Mouse (Mus musculus): ENCODE measurements around the gene Olfr1198. TPM values are rescaled to one million over a fixed set of nuclear protein-coding genes. Genes with fewer than 3 reads are reported as not detected.

The Olfr1198 gene
- polyA plus RNA-seq (2014; fragmentation: Nextera tagmentation; extraction: Ambion mirVana) = not detected in 2 replicates

GRCm38 (mm10) chr2:88751270-88751669, at the start of gene Olfr1198:
Olfr1198 (minus strand) TSS chr2:88751370.
- H3K36me3 ChIP-seq (ENCODE audit: control insufficient read depth, insufficient read depth, low read length) = no peaks in the 10 kb centered on the region
- H3K9me3 ChIP-seq (ENCODE audit: control insufficient read depth, low read length) = no peaks in the 10 kb centered on the region
- H3K27me3 ChIP-seq (ENCODE audit: control insufficient read depth, insufficient read depth, low read length) = no peaks in the 10 kb centered on the region
- no peak within 1 kb of the TSS for H3K27ac ChIP-seq (ENCODE audit: low read depth, low read length)
- H3K4me2 ChIP-seq (replicated peaks; ENCODE audit: low read depth, low read length) = no peak within 1 kb of the TSS
- H3K4me1 ChIP-seq (replicated peaks; ENCODE audit: control insufficient read depth, insufficient read depth, low read length) = no peaks in the 10 kb centered on the region
- 88% methylated on average over 2 of the region's 2 CpGs for WGBS
- no peak within 1 kb of the TSS for H3K4me3 ChIP-seq (ENCODE audit: low read depth, low read length)
- no peak within 1 kb of the TSS for H3K9ac ChIP-seq (ENCODE audit: low read depth, low read length)
- no peak for DNase-seq (ENCODE audit: low spot score)
- ATAC-seq (ENCODE audit: low FRiP score) = no peak

- ATAC-seq (ENCODE audit: low FRiP score) (no peak), DNase-seq (ENCODE audit: low spot score) (no peak)
- H3K9me3 ChIP-seq (ENCODE audit: control insufficient read depth, low read length) = no peaks in the 10 kb centered on the region
- H3K27me3 ChIP-seq (ENCODE audit: control insufficient read depth, insufficient read depth, low read length) = no peaks in the 10 kb centered on the region
- H3K9ac ChIP-seq (ENCODE audit: low read depth, low read length) = no peak within 1 kb of the TSS
- 90% methylated on average over 6 of the region's 6 CpGs for WGBS
- no peaks in the 10 kb centered on the region for H3K4me1 ChIP-seq (replicated peaks; ENCODE audit: control insufficient read depth, insufficient read depth, low read length)
- H3K27ac ChIP-seq (ENCODE audit: low read depth, low read length) = no peak within 1 kb of the TSS
- no peak within 1 kb of the TSS for H3K4me2 ChIP-seq (replicated peaks; ENCODE audit: low read depth, low read length)
- no peaks in the 10 kb centered on the region for H3K36me3 ChIP-seq (ENCODE audit: control insufficient read depth, insufficient read depth, low read length)
- H3K4me3 ChIP-seq (ENCODE audit: low read depth, low read length) = no peak within 1 kb of the TSS
Measured at GRCm38 (mm10) chr2:88792736-88793135, 41.6 kb upstream of the Olfr1198 start, which contains the start of gene Olfr1201. Olfr1201 (plus strand) TSS chr2:88793036.

- no peaks in the 10 kb centered on the region for H3K9me3 ChIP-seq (ENCODE audit: control insufficient read depth, low read length)
- no peak within 1 kb of the TSS for H3K4me2 ChIP-seq (replicated peaks; ENCODE audit: low read depth, low read length)
- DNase-seq (ENCODE audit: low spot score) (no peak), ATAC-seq (ENCODE audit: low FRiP score) (no peak)
- no peak within 1 kb of the TSS for H3K27ac ChIP-seq (ENCODE audit: low read depth, low read length)
- H3K4me3 ChIP-seq (ENCODE audit: low read depth, low read length) = no peak within 1 kb of the TSS
- no peaks in the 10 kb centered on the region for H3K27me3 ChIP-seq (ENCODE audit: control insufficient read depth, insufficient read depth, low read length)
- H3K36me3 ChIP-seq (ENCODE audit: control insufficient read depth, insufficient read depth, low read length) = no peaks in the 10 kb centered on the region
- H3K4me1 ChIP-seq (replicated peaks; ENCODE audit: control insufficient read depth, insufficient read depth, low read length) = no peaks in the 10 kb centered on the region
- H3K9ac ChIP-seq (ENCODE audit: low read depth, low read length) = no peak within 1 kb of the TSS
- WGBS = 85% methylated on average over 2 of the region's 2 CpGs
Measured at GRCm38 (mm10) chr2:88770388-88770787, 19.2 kb upstream of the Olfr1198 start, which contains the start of gene Olfr1200. Olfr1200 (minus strand) TSS chr2:88770488.

- whole genome bisulfite sequencing = 94% methylated on average over 2 of the region's 2 CpGs
- ATAC-seq (ENCODE audit: low FRiP score) = no peak
- no peaks in the 10 kb centered on the region for H3K4me1 ChIP-seq (replicated peaks; ENCODE audit: control insufficient read depth, insufficient read depth, low read length)
Measured at GRCm38 (mm10) chr2:88760369-88760768, 9.2 kb upstream of the Olfr1198 start, which contains the start of gene Olfr1199. Olfr1199 (minus strand) TSS chr2:88760469.

GRCm38 (mm10) chr2:88743379-88743778, 7.8 kb downstream of the Olfr1198 start:
- no peaks in the 10 kb centered on the region for H3K36me3 ChIP-seq (ENCODE audit: control insufficient read depth, insufficient read depth, low read length)
- no peak overlapping the region for H3K9ac ChIP-seq (ENCODE audit: low read depth, low read length)
- 72% methylated on average over 3 of the region's 3 CpGs for WGBS
- H3K4me2 ChIP-seq (replicated peaks; ENCODE audit: low read depth, low read length) = no peak overlapping the region
- H3K4me3 ChIP-seq (ENCODE audit: low read depth, low read length) = no peak overlapping the region
- no peaks in the 10 kb centered on the region for H3K27me3 ChIP-seq (ENCODE audit: control insufficient read depth, insufficient read depth, low read length)
- no peaks in the 10 kb centered on the region for H3K9me3 ChIP-seq (ENCODE audit: control insufficient read depth, low read length)
- ATAC-seq (ENCODE audit: low FRiP score) (no peak), DNase-seq (ENCODE audit: low spot score) (no peak)
- no peaks in the 10 kb centered on the region for H3K4me1 ChIP-seq (replicated peaks; ENCODE audit: control insufficient read depth, insufficient read depth, low read length)
- no peak overlapping the region for H3K27ac ChIP-seq (ENCODE audit: low read depth, low read length)

More at GRCm38 (mm10) chr2:88760369-88760768, 9.2 kb upstream of the Olfr1198 start, which contains the start of gene Olfr1199:
- H3K27ac ChIP-seq (ENCODE audit: low read depth, low read length) = no peak within 1 kb of the TSS
- no peak for DNase-seq (ENCODE audit: low spot score)
- no peaks in the 10 kb centered on the region for H3K27me3 ChIP-seq (ENCODE audit: control insufficient read depth, insufficient read depth, low read length)
- H3K4me3 ChIP-seq (ENCODE audit: low read depth, low read length) = no peak within 1 kb of the TSS
- H3K4me2 ChIP-seq (replicated peaks; ENCODE audit: low read depth, low read length) = no peak within 1 kb of the TSS
- no peaks in the 10 kb centered on the region for H3K36me3 ChIP-seq (ENCODE audit: control insufficient read depth, insufficient read depth, low read length)
- H3K9ac ChIP-seq (ENCODE audit: low read depth, low read length) = no peak within 1 kb of the TSS
- H3K9me3 ChIP-seq (ENCODE audit: control insufficient read depth, low read length) = no peaks in the 10 kb centered on the region

- 75% methylated on average over 1 of the region's 1 CpGs for WGBS
- DNase-seq (ENCODE audit: low spot score) = no peak
- no peaks in the 10 kb centered on the region for H3K4me1 ChIP-seq (replicated peaks; ENCODE audit: control insufficient read depth, insufficient read depth, low read length)
- no peaks in the 10 kb centered on the region for H3K27me3 ChIP-seq (ENCODE audit: control insufficient read depth, insufficient read depth, low read length)
- no peaks in the 10 kb centered on the region for H3K36me3 ChIP-seq (ENCODE audit: control insufficient read depth, insufficient read depth, low read length)
- H3K9ac ChIP-seq (ENCODE audit: low read depth, low read length) = no peak within 1 kb of the TSS
- ATAC-seq (ENCODE audit: low FRiP score) = no peak
- no peak within 1 kb of the TSS for H3K4me2 ChIP-seq (replicated peaks; ENCODE audit: low read depth, low read length)
- no peak within 1 kb of the TSS for H3K4me3 ChIP-seq (ENCODE audit: low read depth, low read length)
- H3K9me3 ChIP-seq (ENCODE audit: control insufficient read depth, low read length) = no peaks in the 10 kb centered on the region
- H3K27ac ChIP-seq (ENCODE audit: low read depth, low read length) = no peak within 1 kb of the TSS
Measured at GRCm38 (mm10) chr2:88732266-88732665, 18.9 kb downstream of the Olfr1198 start, which contains the start of gene Olfr1197. Olfr1197 (minus strand) TSS chr2:88732366.

- WGBS = 86% methylated on average over 2 of the region's 2 CpGs
- no peaks in the 10 kb centered on the region for H3K9me3 ChIP-seq (ENCODE audit: control insufficient read depth, low read length)
- H3K27ac ChIP-seq (ENCODE audit: low read depth, low read length) = no peak within 1 kb of the TSS
- no peak for DNase-seq (ENCODE audit: low spot score)
- H3K27me3 ChIP-seq (ENCODE audit: control insufficient read depth, insufficient read depth, low read length) = no peaks in the 10 kb centered on the region
- no peaks in the 10 kb centered on the region for H3K4me1 ChIP-seq (replicated peaks; ENCODE audit: control insufficient read depth, insufficient read depth, low read length)
- H3K4me2 ChIP-seq (replicated peaks; ENCODE audit: low read depth, low read length) = no peak within 1 kb of the TSS
- H3K4me3 ChIP-seq (ENCODE audit: low read depth, low read length) = no peak within 1 kb of the TSS
- H3K9ac ChIP-seq (ENCODE audit: low read depth, low read length) = no peak within 1 kb of the TSS
- no peak for ATAC-seq (ENCODE audit: low FRiP score)
- H3K36me3 ChIP-seq (ENCODE audit: control insufficient read depth, insufficient read depth, low read length) = no peaks in the 10 kb centered on the region
Measured at GRCm38 (mm10) chr2:88704497-88704896, 46.7 kb downstream of the Olfr1198 start, which contains the start of gene Olfr1196. Olfr1196 (minus strand) TSS chr2:88704597.

Other genes with a start within 250 kb of the Olfr1198 start
- gene Olfr1186, start 232.8 kb downstream of the Olfr1198 start, polyA plus RNA-seq (2014; fragmentation: Nextera tagmentation; extraction: Ambion mirVana) = not detected in 2 replicates
- not detected in 2 replicates for gene Olfr1188, start 194.4 kb downstream of the Olfr1198 start, polyA plus RNA-seq (2014; fragmentation: Nextera tagmentation; extraction: Ambion mirVana)
- gene Olfr1189, start 164.9 kb downstream of the Olfr1198 start, polyA plus RNA-seq (2014; fragmentation: Nextera tagmentation; extraction: Ambion mirVana) = not detected in 2 replicates
- gene Olfr1191-ps1, start 110.8 kb downstream of the Olfr1198 start, polyA plus RNA-seq (2014; fragmentation: Nextera tagmentation; extraction: Ambion mirVana) = not detected in 2 replicates
- not detected in 2 replicates for gene Olfr1192-ps1, start 102.9 kb downstream of the Olfr1198 start, polyA plus RNA-seq (2014; fragmentation: Nextera tagmentation; extraction: Ambion mirVana)
- gene Olfr1193, start 75.7 kb downstream of the Olfr1198 start, polyA plus RNA-seq (2014; fragmentation: Nextera tagmentation; extraction: Ambion mirVana) = not detected in 2 replicates
- gene Olfr1195, start 62.2 kb downstream of the Olfr1198 start, polyA plus RNA-seq (2014; fragmentation: Nextera tagmentation; extraction: Ambion mirVana) = not detected in 2 replicates
- not detected in 2 replicates for gene Olfr1196, start 46.8 kb downstream of the Olfr1198 start, polyA plus RNA-seq (2014; fragmentation: Nextera tagmentation; extraction: Ambion mirVana)
- not detected in 2 replicates for gene Olfr1197, start 19.0 kb downstream of the Olfr1198 start, polyA plus RNA-seq (2014; fragmentation: Nextera tagmentation; extraction: Ambion mirVana)
- gene Olfr1199, start 9.1 kb upstream of the Olfr1198 start, polyA plus RNA-seq (2014; fragmentation: Nextera tagmentation; extraction: Ambion mirVana) = not detected in 2 replicates
- not detected in 2 replicates for gene Olfr1200, start 19.1 kb upstream of the Olfr1198 start, polyA plus RNA-seq (2014; fragmentation: Nextera tagmentation; extraction: Ambion mirVana)
- not detected in 2 replicates for gene Olfr1201, start 41.7 kb upstream of the Olfr1198 start, polyA plus RNA-seq (2014; fragmentation: Nextera tagmentation; extraction: Ambion mirVana)
- gene Olfr1202, start 63.1 kb upstream of the Olfr1198 start, polyA plus RNA-seq (2014; fragmentation: Nextera tagmentation; extraction: Ambion mirVana) = not detected in 2 replicates
- not detected in 2 replicates for gene Olfr1205, start 78.4 kb upstream of the Olfr1198 start, polyA plus RNA-seq (2014; fragmentation: Nextera tagmentation; extraction: Ambion mirVana)
- not detected in 2 replicates for gene Olfr1204, start 97.9 kb upstream of the Olfr1198 start, polyA plus RNA-seq (2014; fragmentation: Nextera tagmentation; extraction: Ambion mirVana)
- not detected in 2 replicates for gene Olfr1206, start 111.9 kb upstream of the Olfr1198 start, polyA plus RNA-seq (2014; fragmentation: Nextera tagmentation; extraction: Ambion mirVana)
- gene Olfr1208, start 150.9 kb upstream of the Olfr1198 start, polyA plus RNA-seq (2014; fragmentation: Nextera tagmentation; extraction: Ambion mirVana) = not detected in 2 replicates
- gene Olfr1209, start 163.8 kb upstream of the Olfr1198 start, polyA plus RNA-seq (2014; fragmentation: Nextera tagmentation; extraction: Ambion mirVana) = not detected in 2 replicates
- gene Olfr1211, start 186.7 kb upstream of the Olfr1198 start, polyA plus RNA-seq (2014; fragmentation: Nextera tagmentation; extraction: Ambion mirVana) = not detected in 2 replicates
- not detected in 2 replicates for gene Olfr1212, start 202.6 kb upstream of the Olfr1198 start, polyA plus RNA-seq (2014; fragmentation: Nextera tagmentation; extraction: Ambion mirVana)
- not detected in 2 replicates for gene Gm13762, start 228.9 kb upstream of the Olfr1198 start, polyA plus RNA-seq (2014; fragmentation: Nextera tagmentation; extraction: Ambion mirVana)
- not detected in 2 replicates for gene Olfr1214, start 241.3 kb upstream of the Olfr1198 start, polyA plus RNA-seq (2014; fragmentation: Nextera tagmentation; extraction: Ambion mirVana)

Data from hindbrain, embryonic 11.5 days (tissue).